In genomic region chr16:10501865-10502264, GRCm38 (mm10) we compare ENCODE assay signal across 9 mouse cellular contexts. TPM values are rescaled to one million over a fixed set of nuclear protein-coding genes. Genes with fewer than 3 reads are reported as not detected.
DNase-seq lines count a peak whose midpoint lies in the region; ATAC-seq and TF ChIP-seq lines count a peak whose summit lies in the region.
"Had no signal": no experiment of that assay in that cellular context is flagged by ENCODE, and none has a peak within 500 bp of the region (broad histone marks: within the 10 kb centered on the region; RNA-seq: fewer than 3 reads in every experiment).

No protein-coding gene starts in this region.

- no peak overlapping the region for H3K4me2 ChIP-seq in hindbrain, postnatal 0 days (ENCODE audit: low read depth, low read length)
- H3K4me2 ChIP-seq in forebrain, embryonic 15.5 days (replicated peaks), result no peak overlapping the region
- H3K4me2 ChIP-seq: liver, embryonic 13.5 days had no signal

- TF ChIP-seq CTCF in hindbrain, postnatal 0 days (IDR thresholded peaks at IDR 0.05; ENCODE audit: low read depth), result no peak

- 17% methylated on average over 8 of the region's 8 CpGs for WGBS in hindbrain, postnatal 0 days
- WGBS in forebrain, embryonic 15.5 days, result 16% methylated on average over 8 of the region's 8 CpGs

- no peak for ATAC-seq in hindbrain, postnatal 0 days
- ATAC-seq in forebrain, embryonic 15.5 days (replicated peaks), result no peak

- H3K36me3 ChIP-seq in hindbrain, postnatal 0 days (ENCODE audit: insufficient read depth, low read length), result no peaks in the 10 kb centered on the region
- no peaks in the 10 kb centered on the region for H3K36me3 ChIP-seq in forebrain, embryonic 15.5 days
- H3K36me3 ChIP-seq: liver, embryonic 13.5 days had no signal

- no peaks in the 10 kb centered on the region for H3K4me1 ChIP-seq in hindbrain, postnatal 0 days (ENCODE audit: insufficient read depth, low read length)
- no peaks in the 10 kb centered on the region for H3K4me1 ChIP-seq in forebrain, embryonic 15.5 days
- H3K4me1 ChIP-seq: liver, embryonic 13.5 days had no signal

- H3K9ac ChIP-seq in hindbrain, postnatal 0 days (replicated peaks; ENCODE audit: low read length), result no peak overlapping the region
- H3K9ac ChIP-seq in forebrain, embryonic 15.5 days (replicated peaks), result no peak overlapping the region
- H3K9ac ChIP-seq: liver, embryonic 13.5 days had no signal

- peak; percentile 36 to 51 for DNase-seq in layer of hippocampus, postnatal 10 days (ENCODE audit: low spot score in 2 of 2)
- no peak for DNase-seq in layer of hippocampus, adult 11-12 months (ENCODE audit: low spot score)
- DNase-seq in adrenal gland, postnatal 25 days, result peak; percentile 61
- peak; percentile 35 for DNase-seq in hindbrain, postnatal 0 days (ENCODE audit: low spot score)
- DNase-seq in mesoderm, embryonic 11.5 days (ENCODE audit: low read depth, low spot score), result peak; percentile 86
- DNase-seq in left cerebral cortex, adult 8-10 months (ENCODE audit: low spot score in 2 of 2), result no peak
- no peak for DNase-seq in right cerebral cortex, postnatal 14 days
- DNase-seq: liver, embryonic 13.5 days had no signal

- no peaks in the 10 kb centered on the region for H3K9me3 ChIP-seq in hindbrain, postnatal 0 days (ENCODE audit: low read length)
- H3K9me3 ChIP-seq in forebrain, embryonic 15.5 days, result no peaks in the 10 kb centered on the region
- H3K9me3 ChIP-seq: liver, embryonic 13.5 days had no signal

- H3K27me3 ChIP-seq in hindbrain, postnatal 0 days (ENCODE audit: insufficient read depth, low read length), result no peaks in the 10 kb centered on the region
- H3K27me3 ChIP-seq in forebrain, embryonic 15.5 days, result no peaks in the 10 kb centered on the region

- H3K4me3 ChIP-seq in hindbrain, postnatal 0 days (ENCODE audit: low read length), result no peak overlapping the region
- no peak overlapping the region for H3K4me3 ChIP-seq in forebrain, embryonic 15.5 days
- H3K4me3 ChIP-seq: liver, embryonic 13.5 days had no signal

- no peak overlapping the region for H3K27ac ChIP-seq in hindbrain, postnatal 0 days
- no peak overlapping the region for H3K27ac ChIP-seq in forebrain, embryonic 15.5 days (replicated peaks)
- H3K27ac ChIP-seq: liver, embryonic 13.5 days had no signal

RNA-seq across cellular contexts. Expression of gene Ciita, which starts 22.0 kb away (rescaled TPM):
- total RNA-seq in layer of hippocampus, postnatal 10 days (2021), result under 1 TPM; 0.07 to 0.16 TPM
- total RNA-seq in adrenal gland, postnatal 25 days (2021), result 0.39 and 1.00 TPM in 2 replicates
- total RNA-seq in hindbrain, postnatal 0 days (2014; rRNA removed), result 0.07 TPM in 1 of 2 replicates, not detected in the other
- 0.14 and 0.18 TPM in 2 replicates for polyA plus RNA-seq in hindbrain, postnatal 0 days (2015; fragmentation: Nextera tagmentation; extraction: Ambion mirVana)
- under 1 TPM in 3 of 4 experiments, not detected in 1; 0.25 to 0.42 (median 0.26) TPM for total RNA-seq in left cerebral cortex, adult 8-10 months (2022)
- polyA plus RNA-seq in forebrain, embryonic 15.5 days (2015; fragmentation: Nextera tagmentation; extraction: Ambion mirVana), result 0.37 and 0.51 TPM in 2 replicates

RNA-seq across cellular contexts. Expression of gene Dexi, which starts 41.0 kb away (rescaled TPM):
- 10 to 100 TPM; 33.0 to 35.5 TPM for total RNA-seq in layer of hippocampus, postnatal 10 days (2021)
- total RNA-seq in adrenal gland, postnatal 25 days (2021), result 17.8 and 21.8 TPM in 2 replicates
- 36.2 and 50.7 TPM in 2 replicates for total RNA-seq in hindbrain, postnatal 0 days (2014; rRNA removed)
- polyA plus RNA-seq in hindbrain, postnatal 0 days (2015; fragmentation: Nextera tagmentation; extraction: Ambion mirVana), result 21.6 and 22.8 TPM in 2 replicates
- total RNA-seq in left cerebral cortex, adult 8-10 months (2022), result 10 to 100 TPM; 59.8 to 63.5 (median 62.6) TPM
- 18.1 and 18.3 TPM in 2 replicates for polyA plus RNA-seq in forebrain, embryonic 15.5 days (2015; fragmentation: Nextera tagmentation; extraction: Ambion mirVana)

RNA-seq across cellular contexts. Expression of gene Clec16a, which starts 43.3 kb away (rescaled TPM):
- total RNA-seq in layer of hippocampus, postnatal 10 days (2021), result 10 to 100 TPM; 66.8 to 71.6 TPM
- total RNA-seq in adrenal gland, postnatal 25 days (2021), result 42.7 and 44.2 TPM in 2 replicates
- total RNA-seq in hindbrain, postnatal 0 days (2014; rRNA removed), result 62.5 and 70.1 TPM in 2 replicates
- polyA plus RNA-seq in hindbrain, postnatal 0 days (2015; fragmentation: Nextera tagmentation; extraction: Ambion mirVana), result 62.8 and 67.8 TPM in 2 replicates
- total RNA-seq in left cerebral cortex, adult 8-10 months (2022), result 10 to 100 TPM; 89.8 to 97.2 (median 91.2) TPM
- 71.2 and 77.1 TPM in 2 replicates for polyA plus RNA-seq in forebrain, embryonic 15.5 days (2015; fragmentation: Nextera tagmentation; extraction: Ambion mirVana)

RNA-seq across cellular contexts. Expression of gene Tvp23a, which starts 54.7 kb away (rescaled TPM):
- 10 to 100 TPM; 37.9 to 42.0 TPM for total RNA-seq in layer of hippocampus, postnatal 10 days (2021)
- 1.3 and 2.5 TPM in 2 replicates for total RNA-seq in adrenal gland, postnatal 25 days (2021)
- total RNA-seq in hindbrain, postnatal 0 days (2014; rRNA removed), result 58.2 and 75.5 TPM in 2 replicates
- 36.9 and 38.5 TPM in 2 replicates for polyA plus RNA-seq in hindbrain, postnatal 0 days (2015; fragmentation: Nextera tagmentation; extraction: Ambion mirVana)
- total RNA-seq in left cerebral cortex, adult 8-10 months (2022), result 10 to 100 TPM; 26.6 to 29.9 (median 28.4) TPM
- polyA plus RNA-seq in forebrain, embryonic 15.5 days (2015; fragmentation: Nextera tagmentation; extraction: Ambion mirVana), result 52.1 and 53.0 TPM in 2 replicates

Comparison
In these comparisons a context has a peak if more than half of its experiments do, and no peak if none do; other contexts are left out.
1. DNase-seq: peak in layer of hippocampus, postnatal 10 days (2 of 2), adrenal gland, postnatal 25 days (single experiment), hindbrain, postnatal 0 days (single experiment) and mesoderm, embryonic 11.5 days (single experiment); none in layer of hippocampus, adult 11-12 months (single experiment), left cerebral cortex, adult 8-10 months (0 of 2) and right cerebral cortex, postnatal 14 days (single experiment).